In the genomic region with DNA sequence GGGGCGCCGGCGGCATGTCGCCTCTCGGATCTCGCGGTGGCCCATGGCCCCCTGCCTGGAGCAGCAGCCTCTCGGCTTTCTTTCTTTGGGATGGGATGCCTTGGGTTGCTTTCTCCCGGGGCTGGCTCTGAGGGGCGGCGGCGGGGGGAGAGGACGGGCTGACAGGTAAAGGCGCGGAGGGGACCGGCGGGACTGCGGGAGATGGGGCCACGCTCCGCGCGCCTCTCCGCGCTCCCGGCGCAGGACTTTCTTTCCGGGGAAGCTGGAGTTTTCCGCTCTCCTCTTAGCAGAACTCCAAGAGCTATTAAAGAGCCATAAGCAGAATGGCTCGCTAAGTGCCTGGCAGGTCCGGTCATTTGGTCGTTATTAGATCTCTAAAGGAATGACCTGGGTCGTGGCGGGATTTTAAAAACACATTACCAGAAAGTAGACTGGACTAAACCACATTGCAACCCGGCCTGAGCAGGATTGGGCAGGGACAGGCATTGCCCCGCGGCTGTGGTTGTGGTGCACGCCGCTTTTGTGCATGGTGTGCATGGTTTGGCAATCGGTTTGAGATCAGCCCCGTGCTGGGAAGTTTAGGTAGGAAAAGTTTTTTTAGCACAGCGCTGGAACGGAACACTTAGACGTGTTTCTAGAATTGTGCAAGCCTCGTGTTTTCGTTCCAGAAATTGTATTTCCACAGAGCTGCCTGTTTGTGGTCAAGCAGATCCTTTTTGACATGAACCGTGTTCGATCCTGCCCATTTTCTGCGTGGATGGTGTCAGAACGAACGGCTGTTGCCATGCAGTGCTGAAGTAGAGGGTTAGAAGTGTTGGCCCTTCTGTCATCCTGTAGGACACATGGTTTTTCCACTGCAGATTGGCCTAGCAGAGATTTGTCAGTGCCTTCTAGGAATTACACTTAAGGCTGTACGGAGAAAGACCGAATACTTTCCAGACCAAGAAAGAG, we compare ENCODE assay signal across 8 mouse cellular contexts. TPM values are rescaled to one million over a fixed set of nuclear protein-coding genes. Genes with fewer than 3 reads are reported as not detected.
DNase-seq lines count a peak whose midpoint lies in the region; ATAC-seq and TF ChIP-seq lines count a peak whose summit lies in the region.

No protein-coding gene starts in this region.

- ATAC-seq in embryonic facial prominence, embryonic 14.5 days (ENCODE audit: low read depth), result peak; percentile 50
- ATAC-seq in heart, embryonic 12.5 days (ENCODE audit: insufficient number of reproducible peaks, low FRiP score), result peak; percentile 15; the same call in 1 of the 2 replicates
- peak; percentile 41 for ATAC-seq in liver, embryonic 15.5 days (ENCODE audit: insufficient read depth)

- no peaks in the 10 kb centered on the region for H3K9me3 ChIP-seq in E14TG2a.4 (ENCODE audit: low read length)
- H3K9me3 ChIP-seq in embryonic facial prominence, embryonic 14.5 days (ENCODE audit: control insufficient read depth, low read length), result no peaks in the 10 kb centered on the region
- no peaks in the 10 kb centered on the region for H3K9me3 ChIP-seq in heart, embryonic 12.5 days (replicated peaks)
- no peaks in the 10 kb centered on the region for H3K9me3 ChIP-seq in liver, embryonic 15.5 days (replicated peaks)

- H3K4me3 ChIP-seq in E14TG2a.4 (replicated peaks; ENCODE audit: low read length), result peak overlapping the region; percentile 95
- peak overlapping the region; percentile 50 for H3K4me3 ChIP-seq in embryonic facial prominence, embryonic 14.5 days (ENCODE audit: low read depth, low read length)
- H3K4me3 ChIP-seq in heart, embryonic 12.5 days, result peak overlapping the region; percentile 81
- peak overlapping the region; percentile 89 for H3K4me3 ChIP-seq in liver, embryonic 15.5 days (replicated peaks)

- peak; percentile 53 for DNase-seq in adrenal gland, adult 8-10 months
- peak; percentile 72 for DNase-seq in embryonic facial prominence, embryonic 14.5 days (ENCODE audit: low spot score)
- peak; percentile 76 for DNase-seq in kidney, postnatal 10 days
- DNase-seq in neural tube, embryonic 10.5 days (ENCODE audit: extremely low spot score, low spot score), result peak; percentile 74
- peak; percentile 33 for DNase-seq in thymus, postnatal 25 days

- H3K4me1 ChIP-seq in E14TG2a.4 (replicated peaks; ENCODE audit: low read depth, low read length), result peaks cover 33% of the 10 kb centered on the region
- peaks cover 13% of the 10 kb centered on the region for H3K4me1 ChIP-seq in embryonic facial prominence, embryonic 14.5 days (ENCODE audit: control insufficient read depth, insufficient read depth, low read length)
- H3K4me1 ChIP-seq in heart, embryonic 12.5 days (replicated peaks), result peaks cover 27% of the 10 kb centered on the region
- H3K4me1 ChIP-seq in liver, embryonic 15.5 days (replicated peaks), result peaks cover 36% of the 10 kb centered on the region

- H3K27me3 ChIP-seq in E14TG2a.4 (ENCODE audit: insufficient read depth, low read length), result no peaks in the 10 kb centered on the region
- no peaks in the 10 kb centered on the region for H3K27me3 ChIP-seq in embryonic facial prominence, embryonic 14.5 days (replicated peaks; ENCODE audit: control insufficient read depth, insufficient read depth, low read length)
- H3K27me3 ChIP-seq in heart, embryonic 12.5 days (replicated peaks), result no peaks in the 10 kb centered on the region
- no peaks in the 10 kb centered on the region for H3K27me3 ChIP-seq in liver, embryonic 15.5 days

- WGBS in embryonic facial prominence, embryonic 14.5 days, result 2% methylated on average over 50 of the region's 52 CpGs
- 2% methylated on average over 52 of the region's 52 CpGs for WGBS in heart, embryonic 12.5 days
- WGBS in liver, embryonic 15.5 days (ENCODE audit: insufficient replicate concordance), result 1% methylated on average over 52 of the region's 52 CpGs

- TF ChIP-seq CTCF in E14TG2a.4 (conservative IDR thresholded peaks at IDR 0.05; ENCODE audit: low read length), result no peak

- H3K9ac ChIP-seq in embryonic facial prominence, embryonic 14.5 days (ENCODE audit: low read depth, low read length), result peak overlapping the region; percentile 85
- peak overlapping the region; percentile 90 for H3K9ac ChIP-seq in heart, embryonic 12.5 days
- peak overlapping the region; percentile 94 for H3K9ac ChIP-seq in liver, embryonic 15.5 days

- H3K27ac ChIP-seq in embryonic facial prominence, embryonic 14.5 days (replicated peaks; ENCODE audit: low read depth, low read length), result peak overlapping the region; percentile 72
- peak overlapping the region; percentile 85 for H3K27ac ChIP-seq in heart, embryonic 12.5 days (ENCODE audit: poor library complexity, severe bottlenecking)
- peak overlapping the region; percentile 92 for H3K27ac ChIP-seq in liver, embryonic 15.5 days (replicated peaks)

- peaks cover 7% of the 10 kb centered on the region; the same call in 1 of the 2 replicates for H3K36me3 ChIP-seq in E14TG2a.4 (ENCODE audit: insufficient read depth, low read length)
- H3K36me3 ChIP-seq in embryonic facial prominence, embryonic 14.5 days (ENCODE audit: control insufficient read depth, insufficient read depth, low read length), result no peaks in the 10 kb centered on the region
- H3K36me3 ChIP-seq in heart, embryonic 12.5 days, result peaks cover 2% of the 10 kb centered on the region; the same call in 1 of the 2 replicates
- no peaks in the 10 kb centered on the region for H3K36me3 ChIP-seq in liver, embryonic 15.5 days (replicated peaks)

- H3K4me2 ChIP-seq in embryonic facial prominence, embryonic 14.5 days (ENCODE audit: low read depth, low read length), result peak overlapping the region; percentile 68
- H3K4me2 ChIP-seq in heart, embryonic 12.5 days, result peak overlapping the region; percentile 87
- H3K4me2 ChIP-seq in liver, embryonic 15.5 days, result peak overlapping the region; percentile 94

RNA-seq across cellular contexts. Expression of gene Arl15, which starts 0.7 kb away (rescaled TPM):
- 10 to 100 TPM; 30.3 to 36.2 (median 32.6) TPM for total RNA-seq in adrenal gland, adult 8-10 months (2022)
- 8.2 and 11.1 TPM in 2 replicates for polyA plus RNA-seq in embryonic facial prominence, embryonic 14.5 days (2014; fragmentation: Nextera tagmentation; extraction: Ambion mirVana)
- 7.7 and 9.1 TPM in 2 replicates for polyA plus RNA-seq in heart, embryonic 12.5 days (2016; fragmentation: Nextera tagmentation; extraction: Ambion mirVana)
- 2.4 and 2.8 TPM in 2 replicates for polyA plus RNA-seq in liver, embryonic 15.5 days (2015; fragmentation: Nextera tagmentation; extraction: Ambion mirVana)

Comparison
In these comparisons a context has a peak if more than half of its experiments do, and no peak if none do; other contexts are left out.
1. Peak in every context shown above with its lines: DNase-seq, ATAC-seq, H3K4me3 ChIP-seq and H3K27ac ChIP-seq.